Mouse (Mus musculus) stomach, embryonic 15.5 days (tissue): ENCODE results near the gene 1700049E17Rik2. TPM values are rescaled to one million over a fixed set of nuclear protein-coding genes. Genes with fewer than 3 reads are reported as not detected.
"Not testable (repeated sequence)": the region's sequence is repeated elsewhere in the genome, so short reads cannot be mapped to it uniquely, and the experiment has no call there.

Source experiments
- ATAC-seq: fragments of 200-750 bp; cut with Nextera tagmentation; 2 replicates; pipeline ENCODE4 v1.8.0; 2017; ENCODE audit warnings: low read depth, moderate number of reproducible peaks, moderate TSS enrichment; ENCODE audit not compliant: insufficient read depth, low FRiP score
- H3K27ac ChIP-seq: fragments of 300-500 bp; sonication (generic); 2 replicates; pipeline ENCODE4 v1.5.1; 2015; ENCODE audit warnings: mild to moderate bottlenecking, inconsistent platforms
- H3K27me3 ChIP-seq: fragments of 300-500 bp; sonication (generic); replicated peaks from 2 replicates; pipeline ENCODE4 v1.6.1; 2015; ENCODE audit warnings: inconsistent platforms
- H3K36me3 ChIP-seq: fragments of 300-500 bp; sonication (generic); 2 replicates; pipeline ENCODE4 v1.6.1; 2015; ENCODE audit warnings: inconsistent platforms
- H3K4me1 ChIP-seq: fragments of 300-500 bp; sonication (generic); 2 replicates; pipeline ENCODE4 v1.6.1; 2015; ENCODE audit warnings: inconsistent platforms
- H3K4me2 ChIP-seq: fragments of 300-500 bp; sonication (generic); 2 replicates; pipeline ENCODE4 v1.6.1; 2015; ENCODE audit warnings: mild to moderate bottlenecking, inconsistent platforms
- H3K4me3 ChIP-seq: fragments of 300-500 bp; sonication (generic); replicated peaks from 2 replicates; pipeline ENCODE4 v1.5.1; 2015; ENCODE audit warnings: inconsistent platforms
- H3K9ac ChIP-seq: fragments of 300-500 bp; sonication (generic); 2 replicates; pipeline ENCODE4 v1.6.1; 2015; ENCODE audit warnings: inconsistent platforms
- H3K9me3 ChIP-seq: fragments of 300-500 bp; sonication (generic); 2 replicates; pipeline ENCODE4 v1.6.1; 2016; ENCODE audit warnings: inconsistent platforms
- WGBS: fragments of 180-500 bp; shearing (Covaris S2); methylation state at CpG from one replicate; pipeline ENCODE4 v1.1.7; 2015; 5-methylcytosine and 5-hydroxymethylcytosine counted together
- polyA plus RNA-seq: library from polyadenylated mRNA; unstranded; fragments of >200 nt; fragmentation: Nextera tagmentation; extraction: Ambion mirVana; gene quantifications from 2 replicates; pipeline ENCODE4 v1.2.1, GENCODE M21; 2015

Gene 1700049E17Rik2
- polyA plus RNA-seq: not detected in 2 replicates

DNA sequence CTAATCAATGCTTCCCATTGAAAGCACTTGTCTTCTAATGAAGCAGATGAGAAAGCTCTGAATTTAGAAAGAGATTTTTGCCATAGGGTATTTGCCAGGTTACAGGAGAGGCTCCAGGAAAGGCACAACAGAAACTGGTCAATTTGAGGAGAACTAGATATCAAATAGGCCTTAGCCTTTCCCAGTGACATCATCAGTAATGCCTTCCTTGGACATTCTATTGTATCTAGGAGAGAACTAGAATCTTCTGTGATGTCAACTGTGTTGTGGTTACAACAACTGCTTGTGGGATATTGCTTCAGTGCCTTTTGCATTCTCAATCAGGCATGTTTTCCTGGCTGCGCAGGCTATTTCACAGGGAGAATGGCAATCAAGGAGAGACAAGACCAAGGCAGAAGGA is at the start of gene 1700049E17Rik2:
TSS of gene 1700049E17Rik2 (plus strand) at position 301 of the 400 bp plus-strand sequence.
- not testable (repeated sequence) for ATAC-seq, H3K27ac ChIP-seq, H3K4me3 ChIP-seq, H3K9ac ChIP-seq, H3K27me3 ChIP-seq, H3K4me1 ChIP-seq, H3K36me3 ChIP-seq, H3K9me3 ChIP-seq, H3K4me2 ChIP-seq
- no CpG with 5 or more reads among the region's 1 CpGs for WGBS

DNA sequence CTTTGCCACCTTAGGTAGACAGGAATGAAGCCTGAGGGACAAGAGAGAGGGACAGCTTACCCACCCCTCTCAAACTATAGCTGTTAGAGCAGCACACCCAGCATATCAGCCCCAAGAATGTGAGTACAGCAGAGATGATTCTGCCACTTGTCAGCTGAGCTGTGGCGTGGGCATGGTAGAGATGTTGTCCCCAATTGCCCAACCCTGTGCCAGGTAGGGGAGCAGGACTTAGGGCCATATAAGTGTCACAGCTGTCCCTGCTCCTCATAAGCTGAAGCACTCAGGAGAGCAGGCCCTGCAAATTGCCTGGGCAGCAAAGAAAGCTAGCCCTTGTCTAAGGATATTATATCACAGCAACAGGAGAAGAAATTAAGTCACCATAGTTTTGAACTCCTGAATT is 48.3 kb upstream of the 1700049E17Rik2 start:
- not testable (repeated sequence) for H3K27ac ChIP-seq, H3K36me3 ChIP-seq, H3K27me3 ChIP-seq, H3K4me1 ChIP-seq, H3K9ac ChIP-seq, H3K9me3 ChIP-seq, ATAC-seq, H3K4me2 ChIP-seq, H3K4me3 ChIP-seq
- 74% methylated on average over 1 of the region's 1 CpGs for WGBS

DNA sequence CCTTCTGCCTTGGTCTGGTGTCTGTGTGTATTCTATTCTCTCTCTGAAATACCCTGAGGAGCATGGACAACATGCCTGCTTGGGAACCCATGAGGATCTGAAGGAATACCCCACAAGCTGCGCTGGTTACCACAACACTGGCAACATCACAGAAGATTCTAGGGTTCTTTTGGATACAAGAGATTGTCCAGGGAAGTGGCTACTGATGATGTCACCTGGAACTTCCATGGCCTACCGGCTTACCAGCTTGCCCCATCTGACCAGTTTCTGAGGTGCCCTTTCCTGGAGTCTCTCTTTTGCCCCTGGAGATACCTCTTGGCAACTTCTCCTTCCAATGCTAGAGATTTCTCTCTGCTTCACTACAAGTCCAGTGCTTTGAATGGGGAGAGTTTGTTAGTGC is 17.5 kb upstream of the 1700049E17Rik2 start, which contains the start of gene Gm7970:
TSS of gene Gm7970 (minus strand) at position 101 of the 400 bp plus-strand sequence.
- ATAC-seq, H3K9ac ChIP-seq, H3K4me1 ChIP-seq, H3K4me2 ChIP-seq, H3K9me3 ChIP-seq, H3K27me3 ChIP-seq, H3K27ac ChIP-seq, H3K36me3 ChIP-seq, H3K4me3 ChIP-seq: not testable (repeated sequence)
- no CpG with 5 or more reads among the region's 2 CpGs for WGBS

DNA sequence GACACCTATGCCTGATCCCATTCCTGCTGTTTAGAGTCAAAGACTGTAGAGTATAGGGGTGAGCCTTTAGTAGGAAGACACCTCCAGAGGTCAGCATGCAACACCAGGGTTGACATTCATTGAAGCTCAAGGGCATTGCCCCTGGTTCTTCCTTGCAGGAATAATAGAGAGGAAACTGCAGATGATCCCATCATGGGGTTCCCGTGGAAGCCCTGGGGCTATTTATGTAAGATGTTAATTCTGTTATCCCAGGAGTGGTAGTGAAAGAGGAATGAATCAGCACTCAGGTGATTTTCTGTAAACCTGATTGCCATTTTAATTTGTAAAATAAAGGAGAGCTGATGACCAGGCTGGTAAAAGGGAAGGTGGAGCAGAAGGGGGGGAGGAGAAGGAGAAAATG is 13.3 kb downstream of the 1700049E17Rik2 start:
- WGBS: 79% methylated on average over 1 of the region's 1 CpGs
- H3K4me2 ChIP-seq, H3K9ac ChIP-seq, H3K4me1 ChIP-seq, H3K4me3 ChIP-seq, ATAC-seq, H3K36me3 ChIP-seq, H3K27ac ChIP-seq, H3K9me3 ChIP-seq, H3K27me3 ChIP-seq: not testable (repeated sequence)

DNA sequence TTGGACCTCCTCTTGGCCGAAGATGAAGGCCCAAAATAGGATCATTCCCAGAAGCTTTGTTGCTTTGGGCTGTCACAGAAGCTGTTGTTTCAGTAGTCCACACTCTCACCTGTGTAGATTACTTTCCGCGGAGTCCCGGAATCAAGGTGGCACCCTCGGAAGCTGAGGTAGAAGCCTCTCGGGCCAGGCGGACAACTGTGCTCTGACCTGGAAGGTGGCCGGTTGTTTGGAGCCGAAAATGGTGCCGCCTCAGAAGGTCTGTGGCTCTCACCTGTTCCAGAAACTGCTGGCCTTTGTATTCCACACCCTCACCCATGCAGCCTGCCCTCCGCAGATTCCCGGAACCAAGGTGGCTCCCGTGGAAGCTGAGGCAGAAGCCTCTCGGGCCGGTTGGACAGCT is 27.9 kb downstream of the 1700049E17Rik2 start:
- H3K36me3 ChIP-seq, H3K27me3 ChIP-seq, H3K27ac ChIP-seq, H3K4me2 ChIP-seq, H3K4me1 ChIP-seq, H3K4me3 ChIP-seq, H3K9me3 ChIP-seq, ATAC-seq, H3K9ac ChIP-seq: not testable (repeated sequence)
- WGBS: 91% methylated on average over 15 of the region's 15 CpGs

DNA sequence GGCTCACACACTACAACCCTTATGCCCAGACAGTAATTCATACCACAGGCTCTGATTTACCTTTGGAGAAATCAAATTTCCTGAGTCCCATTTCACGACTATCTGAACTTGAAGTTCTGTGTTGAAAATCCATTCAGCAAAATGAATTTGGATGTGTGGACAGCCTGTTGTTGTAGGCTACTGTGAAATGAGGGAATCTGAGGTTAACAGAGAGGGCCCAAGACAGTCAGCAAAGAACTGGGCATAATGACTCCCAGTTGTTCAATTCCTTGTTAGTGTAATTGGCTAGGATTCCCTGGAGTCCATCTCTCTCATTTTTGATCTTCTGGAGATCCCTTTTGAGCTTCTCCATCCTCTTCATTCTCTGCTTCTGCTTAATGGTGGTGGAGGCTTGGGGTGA is 37.7 kb downstream of the 1700049E17Rik2 start:
- H3K36me3 ChIP-seq, H3K9ac ChIP-seq, H3K4me2 ChIP-seq, ATAC-seq, H3K9me3 ChIP-seq, H3K27ac ChIP-seq, H3K4me1 ChIP-seq, H3K4me3 ChIP-seq, H3K27me3 ChIP-seq: not testable (repeated sequence)
- WGBS: 73% methylated on average over 1 of the region's 1 CpGs

DNA sequence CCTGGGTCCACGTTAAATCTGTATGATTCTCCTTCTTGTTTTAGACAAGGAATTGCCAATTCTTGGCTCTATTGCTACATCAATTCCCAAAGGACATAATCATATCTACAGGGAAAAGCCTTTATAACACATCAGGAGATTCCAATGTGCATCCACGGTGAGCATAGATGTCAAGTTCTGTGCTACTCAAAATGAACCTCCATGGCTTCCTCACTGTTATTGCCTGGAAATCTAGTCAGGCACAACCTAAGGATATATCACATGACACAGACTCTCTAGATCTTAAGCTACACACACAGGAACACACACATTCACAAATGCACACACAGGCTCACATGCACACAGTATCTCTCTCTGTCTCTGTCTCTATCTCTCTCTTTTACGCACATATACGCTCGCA is 49.5 kb downstream of the 1700049E17Rik2 start:
- ATAC-seq, H3K4me1 ChIP-seq, H3K9ac ChIP-seq, H3K36me3 ChIP-seq, H3K4me3 ChIP-seq, H3K9me3 ChIP-seq, H3K4me2 ChIP-seq, H3K27me3 ChIP-seq, H3K27ac ChIP-seq: not testable (repeated sequence)
- 91% methylated on average over 5 of the region's 5 CpGs for whole genome bisulfite sequencing

DNA sequence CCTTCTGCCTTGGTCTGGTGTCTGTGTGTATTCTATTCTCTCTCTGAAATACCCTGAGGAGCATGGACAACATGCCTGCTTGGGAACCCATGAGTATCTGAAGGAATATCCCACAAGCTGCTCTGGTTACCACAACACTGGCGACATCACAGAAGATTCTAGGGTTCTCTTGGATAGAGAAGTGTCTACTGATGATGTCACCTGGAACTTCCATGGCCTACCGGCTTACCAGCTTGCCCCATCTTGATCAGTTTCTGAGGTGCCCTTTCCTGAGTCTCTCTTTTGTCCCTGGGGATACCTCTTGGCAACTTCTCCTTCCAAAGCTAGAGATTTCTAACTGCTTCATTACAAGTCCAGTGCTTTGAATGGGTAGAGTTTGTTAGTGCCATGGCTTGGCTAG is 51.5 kb downstream of the 1700049E17Rik2 start, which contains the start of gene Gm3072:
TSS of gene Gm3072 (minus strand) at position 101 of the 400 bp plus-strand sequence.
- ATAC-seq, H3K4me1 ChIP-seq, H3K9me3 ChIP-seq, H3K4me3 ChIP-seq, H3K27ac ChIP-seq, H3K9ac ChIP-seq, H3K36me3 ChIP-seq, H3K4me2 ChIP-seq, H3K27me3 ChIP-seq: not testable (repeated sequence)
- 83% methylated on average over 1 of the region's 2 CpGs for WGBS

DNA sequence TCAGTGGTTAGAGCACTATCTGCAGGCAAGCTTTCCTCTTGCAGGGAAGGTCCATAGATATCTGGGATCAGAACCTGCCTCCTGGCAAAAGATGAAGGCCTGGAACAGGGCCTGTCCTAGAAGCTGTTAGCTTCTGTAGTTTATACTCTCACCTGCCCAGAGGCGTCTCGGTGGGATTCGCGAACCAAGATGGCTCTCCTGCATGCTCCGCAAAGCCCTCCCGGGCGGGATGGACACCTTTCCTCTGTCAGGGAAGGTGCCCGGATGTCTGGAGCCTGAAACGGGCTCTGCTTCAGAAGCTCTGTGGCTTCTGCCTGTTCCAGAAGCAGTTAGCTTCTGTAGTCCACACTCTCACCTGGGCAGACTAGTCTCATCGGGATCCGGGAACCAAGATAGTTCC is 57.1 kb downstream of the 1700049E17Rik2 start:
- 97% methylated on average over 9 of the region's 11 CpGs for WGBS
- H3K36me3 ChIP-seq: not testable (repeated sequence)

More for the DNA sequence above, 57.1 kb downstream of the 1700049E17Rik2 start:
- H3K9ac ChIP-seq, H3K4me1 ChIP-seq, H3K4me3 ChIP-seq, H3K9me3 ChIP-seq, H3K4me2 ChIP-seq, H3K27me3 ChIP-seq, H3K27ac ChIP-seq, ATAC-seq: not testable (repeated sequence)

Other genes starting within 250 kb of the 1700049E17Rik2 start
- not detected in 2 replicates for gene Gm5798, start 224.6 kb upstream of the 1700049E17Rik2 start, polyA plus RNA-seq
- not detected in 2 replicates for gene Gm7945, start 186.8 kb upstream of the 1700049E17Rik2 start, polyA plus RNA-seq
- gene Gm6482, start 164.9 kb upstream of the 1700049E17Rik2 start, polyA plus RNA-seq: not detected in 2 replicates
- not detected in 2 replicates for gene Gm7954, start 119.7 kb upstream of the 1700049E17Rik2 start, polyA plus RNA-seq
- not detected in 2 replicates for gene Gm3486, start 83.7 kb upstream of the 1700049E17Rik2 start, polyA plus RNA-seq
- gene Gm7970, start 17.6 kb upstream of the 1700049E17Rik2 start, polyA plus RNA-seq: not detected in 2 replicates
- gene Gm3072, start 51.4 kb downstream of the 1700049E17Rik2 start, polyA plus RNA-seq: not detected in 2 replicates
- gene Gm3676, start 73.3 kb downstream of the 1700049E17Rik2 start, polyA plus RNA-seq: not detected in 2 replicates
- gene Gm8068, start 128.7 kb downstream of the 1700049E17Rik2 start, polyA plus RNA-seq: not detected in 2 replicates
- gene Gm7929, start 177.4 kb downstream of the 1700049E17Rik2 start, polyA plus RNA-seq: not detected in 2 replicates
- gene Gm47189, start 199.2 kb downstream of the 1700049E17Rik2 start, polyA plus RNA-seq: not detected in 2 replicates